Mouse (Mus musculus) liver, adult 2 months (tissue): ENCODE results near the gene Smpd2. TPM values are rescaled to one million over a fixed set of nuclear protein-coding genes. Genes with fewer than 3 reads are reported as not detected.

Experiments used
- DNase-seq: peaks from one replicate; pipeline ENCODE4 v3.0.0-alpha.2; 2011; ENCODE audit warnings: low read depth, low spot score; ENCODE audit errors: extremely low read depth
- H3K27ac ChIP-seq: fragments of 200-500 bp; replicated peaks from 2 replicates; pipeline ENCODE4 v1.5.1; 2012; ENCODE audit warnings: low read depth, mild to moderate bottlenecking, control low read depth, inconsistent platforms, low read length; ENCODE audit not compliant: insufficient read depth
- H3K27me3 ChIP-seq: fragments of 200-500 bp; 2 replicates; pipeline ENCODE4 v1.6.1; 2012; ENCODE audit warnings: mild to moderate bottlenecking, moderate library complexity, low read length, inconsistent platforms; ENCODE audit not compliant: control insufficient read depth, insufficient read depth
- H3K36me3 ChIP-seq: fragments of 200-500 bp; 2 replicates; pipeline ENCODE4 v1.6.1; 2012; ENCODE audit warnings: low read length, inconsistent platforms; ENCODE audit not compliant: control insufficient read depth, insufficient read depth
- H3K4me1 ChIP-seq: fragments of 200-500 bp; 2 replicates; pipeline ENCODE4 v1.6.1; 2011; ENCODE audit warnings: low read length; ENCODE audit not compliant: control insufficient read depth, insufficient read depth
- H3K4me3 ChIP-seq: fragments of 200-500 bp; 2 replicates; pipeline ENCODE4 v1.5.1; 2011; ENCODE audit warnings: low read depth, mild to moderate bottlenecking, control low read depth, low read length, moderate library complexity; ENCODE audit not compliant: insufficient read depth
- H3K79me2 ChIP-seq: fragments of 200-500 bp; 2 replicates; pipeline ENCODE4 v1.6.1; 2012; ENCODE audit warnings: inconsistent platforms, mild to moderate bottlenecking, low read length, moderate library complexity; ENCODE audit not compliant: control insufficient read depth, insufficient read depth
- H3K9ac ChIP-seq: fragments of 200-500 bp; 2 replicates; pipeline ENCODE4 v1.6.1; 2012; ENCODE audit warnings: low read depth, mild to moderate bottlenecking, control low read depth, inconsistent platforms, low read length
- CTCF ChIP-seq: fragments of 200-500 bp; IDR thresholded peaks from 2 replicates; pipeline ENCODE4 v1.5.1; 2011; ENCODE audit warnings: low read depth, low read length, control low read depth
- POLR2A ChIP-seq: fragments of 200-500 bp; IDR thresholded peaks from 2 replicates; pipeline ENCODE4 v1.6.1; 2011; ENCODE audit warnings: low read length, control low read depth; ENCODE audit not compliant: insufficient read depth; ENCODE audit errors: extremely low read depth
- WGBS: fragments of 180-500 bp; shearing (Covaris S2); methylation state at CpG from one replicate; pipeline ENCODE4 v1.1.7; 2018; 5-methylcytosine and 5-hydroxymethylcytosine counted together
- polyA plus RNA-seq: library from polyadenylated mRNA; depleted of rRNA; stranded (reverse); fragments of >200 nt; gene quantifications from 2 replicates; pipeline ENCODE4 v1.2.3, GENCODE M21; 2012; rRNA removed
- total RNA-seq: library from RNA; depleted of rRNA; stranded (reverse); fragments of >200 nt; gene quantifications from 2 replicates; pipeline ENCODE4 v1.2.3, GENCODE M21; 2014; rRNA removed

The Smpd2 gene
- total and polyA plus RNA-seq, 2 experiments: 30.8 to 47.6 TPM

DNA sequence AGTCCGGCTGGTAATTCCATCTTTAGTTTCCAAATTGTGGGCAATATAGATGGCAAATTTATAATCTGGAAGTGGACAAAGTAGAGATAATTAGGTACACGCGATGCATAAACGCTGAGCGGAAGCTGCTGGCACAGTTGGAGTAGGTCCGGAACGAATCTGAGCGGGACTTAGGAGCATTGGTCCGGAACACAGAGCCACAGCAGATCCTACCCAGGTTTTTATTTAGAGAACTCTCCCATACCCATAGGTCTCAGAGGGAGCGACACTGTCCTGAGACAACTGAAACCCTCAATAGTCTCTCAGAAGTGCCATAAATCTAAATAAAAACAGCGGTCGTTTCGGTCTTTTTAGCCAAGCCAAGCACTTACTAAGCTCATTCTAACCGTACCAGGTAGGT is 40.5 kb downstream of the Smpd2 start:
- WGBS: 7% methylated on average over 14 of the region's 14 CpGs
- Histone ChIP-seq H3K79me2 (peaks cover 9% of the 10 kb centered on the region; the same call in 1 of the 2 replicates), H3K4me1 (peaks cover 16% of the 10 kb centered on the region), H3K9ac (peak overlapping the region; percentile 48; the same call in 1 of the 2 replicates), H3K27me3 (no peaks in the 10 kb centered on the region), H3K4me3 (peak overlapping the region; percentile 94), H3K36me3 (peaks cover 3% of the 10 kb centered on the region; the same call in 1 of the 2 replicates), H3K27ac (peak overlapping the region; percentile 54)
- DNase-seq: no peak
- TF ChIP-seq POLR2A (no peak), CTCF (no peak)

DNA sequence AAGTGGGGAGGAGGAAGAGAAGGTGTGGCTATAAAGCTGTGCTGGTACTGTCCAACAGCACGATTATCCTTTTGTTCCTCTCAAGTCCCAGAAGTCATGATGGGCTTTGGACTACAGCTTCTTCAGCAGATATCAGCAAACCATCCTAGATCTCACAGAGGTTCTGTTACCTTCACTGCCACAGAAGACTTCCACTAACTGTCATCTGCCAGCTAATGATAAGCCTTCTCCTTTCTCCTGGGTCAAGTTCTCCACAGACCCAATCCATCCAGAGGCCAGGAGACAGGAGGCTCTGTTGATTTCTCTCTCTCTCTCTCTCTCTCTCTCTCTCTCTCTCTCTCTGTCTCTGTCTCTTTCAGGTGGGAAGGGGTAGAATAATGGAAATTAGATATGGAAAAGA is 42.0 kb downstream of the Smpd2 start:
- Histone ChIP-seq H3K4me3 (no peak overlapping the region), H3K79me2 (peaks cover 9% of the 10 kb centered on the region; the same call in 1 of the 2 replicates), H3K27me3 (no peaks in the 10 kb centered on the region), H3K9ac (no peak overlapping the region), H3K36me3 (peaks cover 3% of the 10 kb centered on the region; the same call in 1 of the 2 replicates), H3K4me1 (peaks cover 16% of the 10 kb centered on the region), H3K27ac (no peak overlapping the region)
- TF ChIP-seq POLR2A (no peak), CTCF (no peak)
- WGBS: 89% methylated on average over 1 of the region's 1 CpGs
- DNase-seq: no peak

Other genes with a start within 250 kb of the Smpd2 start
- gene Fig4, start 187.1 kb downstream of the Smpd2 start, total RNA-seq: 10.6 and 12.9 TPM in 2 replicates
- gene Fig4, start 187.1 kb downstream of the Smpd2 start, polyA plus RNA-seq: 5.1 and 5.4 TPM in 2 replicates
- not detected in 2 replicates for gene Ak9, start 186.4 kb downstream of the Smpd2 start, total RNA-seq
- not detected in 2 replicates for gene Ak9, start 186.4 kb downstream of the Smpd2 start, polyA plus RNA-seq
- 10.6 and 11.1 TPM in 2 replicates for gene Zbtb24, start 40.0 kb downstream of the Smpd2 start, total RNA-seq
- gene Zbtb24, start 40.0 kb downstream of the Smpd2 start, polyA plus RNA-seq: 7.6 and 10.5 TPM in 2 replicates
- gene Mical1, start 14.1 kb downstream of the Smpd2 start, total RNA-seq: 0.55 and 0.94 TPM in 2 replicates
- 0.82 and 3.7 TPM in 2 replicates for gene Mical1, start 14.1 kb downstream of the Smpd2 start, polyA plus RNA-seq
- 0.94 and 1.1 TPM in 2 replicates for gene Ppil6, start 70 bp upstream of the Smpd2 start, total RNA-seq
- gene Ppil6, start 70 bp upstream of the Smpd2 start, polyA plus RNA-seq: 0.09 and 0.26 TPM in 2 replicates
- gene Cd164, start 29.0 kb upstream of the Smpd2 start, total RNA-seq: 139 and 155 TPM in 2 replicates
- 161 and 182 TPM in 2 replicates for gene Cd164, start 29.0 kb upstream of the Smpd2 start, polyA plus RNA-seq
- gene Ccdc162, start 226.3 kb upstream of the Smpd2 start, total RNA-seq: 7.9 and 10.3 TPM in 2 replicates
- gene Ccdc162, start 226.3 kb upstream of the Smpd2 start, polyA plus RNA-seq: 6.0 and 7.1 TPM in 2 replicates